Mouse (Mus musculus) spleen, embryonic (tissue): ENCODE measurements around the gene Ptgis.

Source experiments
- CTCF ChIA-PET: fragments of 350-600 bp; sonication (Branson Sonifier 250); formaldehyde crosslinking; loops from one replicate; lab custom pipeline; 2022; lab: Charles Lee

The Ptgis gene

GRCm38 (mm10) chr2:167240008-167240964, at the start of gene Ptgis:
Ptgis (minus strand) TSS chr2:167240604.
- CTCF ChIA-PET, result no interaction called here

- CTCF ChIA-PET, result interaction anchor here (0.6 to 0.7 kb wide), 3 partner anchors 121 to 1564 kb away, joined by 3 to 5 read pairs (median 3); no protein-coding TSS in a partner anchor
These were observed 41.1 kb upstream of the Ptgis start for GRCm38 (mm10) chr2:167281461-167281860.

DNA sequence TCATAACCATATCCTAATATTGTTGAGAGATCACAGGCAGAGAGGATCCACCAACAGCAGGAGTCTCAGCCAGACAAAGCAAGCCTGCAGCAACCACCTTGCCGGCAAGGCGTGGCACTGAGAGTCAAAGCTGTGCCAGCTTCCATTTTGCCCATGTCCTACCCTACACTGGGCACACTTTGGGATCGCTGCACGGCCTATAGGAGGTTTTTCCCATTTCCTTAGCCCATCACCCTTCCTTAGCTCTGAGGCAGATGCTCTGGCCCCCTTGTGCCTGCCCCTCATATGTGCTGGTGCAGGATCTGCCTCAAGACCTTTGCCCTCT, 40.5 kb upstream of the Ptgis start:
- CTCF ChIA-PET, result interaction anchor here (0.6 to 0.7 kb wide), 3 partner anchors 39 to 137 kb away, joined by 3 to 6 read pairs (median 5); no protein-coding TSS in a partner anchor

GRCm38 (mm10) chr2:167280090-167280985, 39.9 kb upstream of the Ptgis start:
- CTCF ChIA-PET, result interaction anchor here (0.6 to 1.0 kb wide), 3 partner anchors 40 to 138 kb away, joined by 5 to 6 read pairs (median 6); no protein-coding TSS in a partner anchor

DNA sequence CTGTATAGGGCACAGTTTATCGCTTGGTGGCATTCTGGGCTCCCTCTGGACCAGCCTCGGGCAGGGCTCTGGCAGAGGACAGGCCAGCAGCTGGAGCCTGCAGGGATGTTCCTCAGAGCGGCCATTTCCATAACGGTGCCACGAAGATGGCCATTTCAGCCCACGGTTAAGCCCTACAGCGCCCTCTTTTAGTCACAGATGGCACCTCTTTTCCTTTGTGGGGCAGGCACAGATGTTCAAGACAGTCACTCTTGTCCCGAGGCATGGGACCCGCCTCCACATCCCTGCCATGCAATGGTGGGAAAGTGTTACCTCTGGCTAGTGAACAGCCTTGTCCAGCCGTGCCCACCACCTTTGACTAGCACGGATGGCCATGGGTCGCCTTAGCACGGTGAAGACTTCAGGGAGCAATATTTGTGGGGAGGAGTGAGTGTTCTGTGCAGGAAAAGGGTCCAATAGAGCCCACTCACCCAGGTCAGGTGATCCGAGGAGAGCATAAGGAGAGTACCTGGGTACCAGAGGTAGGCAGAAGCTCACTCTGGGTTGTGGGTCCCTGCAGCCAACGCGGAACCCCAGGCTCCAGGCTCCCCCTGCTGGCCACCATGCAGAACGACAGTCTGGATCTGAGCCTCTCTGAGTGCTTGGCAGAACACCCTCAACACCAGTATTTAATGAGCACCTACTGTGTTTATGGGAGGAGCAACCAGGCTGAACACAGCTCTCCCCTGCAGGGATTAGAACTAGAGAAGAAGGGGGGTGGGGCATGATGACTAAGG, 38.5 kb upstream of the Ptgis start:
- CTCF ChIA-PET, result interaction anchor here (0.6 to 1.7 kb wide), 5 partner anchors 9 to 140 kb away, joined by 3 to 10 read pairs (median 5); no protein-coding TSS in a partner anchor

DNA sequence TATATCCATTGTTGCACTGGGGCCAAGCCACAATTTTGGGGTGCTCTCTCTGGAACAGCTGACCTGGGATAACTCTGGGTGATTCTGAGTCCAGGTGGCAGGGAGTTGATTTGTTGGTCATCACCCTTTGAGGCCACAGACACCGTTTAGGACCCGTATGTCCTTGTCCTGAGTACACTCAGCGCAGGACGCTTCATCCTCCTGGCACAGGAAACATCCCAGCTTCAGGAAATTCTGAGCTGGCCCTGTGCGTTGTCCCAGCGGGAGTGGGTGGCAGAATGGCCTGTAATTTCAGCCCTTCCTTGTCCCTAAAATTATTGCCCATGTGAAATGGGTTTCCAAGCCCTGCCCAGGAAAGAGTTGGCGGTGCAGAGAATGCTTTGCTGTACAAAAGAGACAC, 37.6 kb upstream of the Ptgis start:
- CTCF ChIA-PET, result interaction anchor here (0.6 to 1.7 kb wide), 4 partner anchors 8 to 77 kb away, joined by 3 to 10 read pairs (median 4); no protein-coding TSS in a partner anchor

- CTCF ChIA-PET, result interaction anchor here (0.6 kb wide), 1 partner anchor 365 kb away, joined by 3 read pairs; no protein-coding TSS in a partner anchor
These were observed 36.6 kb upstream of the Ptgis start for GRCm38 (mm10) chr2:167277026-167277425.

DNA sequence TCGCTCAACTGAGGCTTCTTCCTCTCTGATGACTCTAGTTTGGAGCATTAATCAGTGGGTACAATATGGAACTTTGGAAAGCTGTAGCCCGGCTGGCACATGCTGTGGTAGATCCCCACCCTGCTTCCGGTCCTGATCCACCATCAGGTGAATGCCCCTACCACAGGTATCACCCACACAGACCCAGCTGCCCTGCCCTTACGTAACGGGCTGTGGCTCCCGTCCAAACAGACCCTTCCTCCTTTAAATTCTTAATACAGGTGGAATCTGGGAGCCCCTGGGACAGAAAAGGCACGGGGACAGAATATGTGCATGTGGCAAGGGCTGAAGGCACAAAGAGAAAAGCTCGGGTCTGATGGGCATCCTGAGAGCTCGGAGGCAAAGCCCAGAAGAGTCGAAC, 35.5 kb upstream of the Ptgis start:
- CTCF ChIA-PET, result no interaction called here

DNA sequence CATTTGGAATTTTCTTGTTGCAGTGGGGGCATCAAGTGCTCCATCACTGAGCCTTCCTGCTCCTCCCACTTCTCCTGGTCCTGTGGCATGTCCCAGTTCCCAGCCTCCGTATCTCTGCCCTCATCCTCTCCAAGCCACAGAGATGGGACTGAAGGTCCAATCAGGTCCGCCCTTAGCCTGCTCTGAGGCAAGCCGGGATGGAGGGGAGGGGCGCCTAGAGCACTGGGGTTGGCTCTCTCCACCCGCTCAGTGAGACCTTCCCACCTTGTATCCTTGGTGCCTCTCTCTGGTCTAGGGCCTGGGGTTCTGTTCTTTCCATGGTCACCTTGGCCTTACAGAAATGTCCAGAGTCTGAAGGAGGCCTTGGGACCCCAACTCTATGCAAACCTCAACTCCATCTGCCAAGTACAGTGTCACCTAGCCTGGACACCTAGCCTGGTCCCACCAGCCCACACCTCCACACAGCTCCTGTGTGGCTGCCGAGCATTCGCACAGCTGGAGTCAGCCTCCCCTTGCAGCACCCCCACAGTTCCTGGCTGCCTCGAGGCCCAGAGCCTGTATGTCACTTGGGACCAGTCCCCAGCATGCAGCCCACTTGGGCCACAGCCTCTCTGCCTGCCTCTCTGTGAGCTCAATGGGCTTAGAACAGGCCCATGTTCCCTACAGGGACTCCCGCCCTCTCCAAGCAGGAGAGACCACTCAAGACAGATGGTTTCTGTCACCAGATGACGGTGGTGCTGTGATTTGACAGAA, 34.5 kb upstream of the Ptgis start:
- CTCF ChIA-PET, result no interaction called here

DNA sequence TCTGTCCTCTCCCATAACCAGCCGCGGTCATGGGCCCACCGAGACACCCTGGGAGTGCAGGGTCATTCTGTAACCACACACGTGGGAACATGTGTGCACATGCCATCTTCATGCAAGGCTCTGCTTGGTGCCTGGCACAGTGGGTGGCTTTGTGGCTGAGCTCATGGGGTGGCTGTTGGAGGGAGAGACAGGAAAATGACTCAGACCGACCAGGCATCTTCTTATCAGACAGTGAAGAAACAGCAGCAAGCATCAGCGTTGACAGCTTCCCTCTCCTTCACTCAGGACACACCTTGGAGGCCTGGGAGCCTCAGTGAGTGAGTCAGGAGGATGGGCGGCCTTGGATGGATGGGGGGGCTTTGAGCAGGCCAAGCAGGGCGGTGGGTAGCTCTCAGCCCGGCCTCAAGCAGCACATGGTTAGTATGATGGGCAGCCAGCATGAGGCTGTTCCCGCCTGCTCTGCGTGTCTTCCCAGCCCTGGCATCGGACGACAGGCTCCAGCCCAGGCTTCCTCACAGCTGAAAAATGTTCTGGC, 32.9 kb upstream of the Ptgis start:
- CTCF ChIA-PET, result interaction anchor here (0.6 kb wide), 1 partner anchor 238 kb away, joined by 4 read pairs; no protein-coding TSS in a partner anchor

DNA sequence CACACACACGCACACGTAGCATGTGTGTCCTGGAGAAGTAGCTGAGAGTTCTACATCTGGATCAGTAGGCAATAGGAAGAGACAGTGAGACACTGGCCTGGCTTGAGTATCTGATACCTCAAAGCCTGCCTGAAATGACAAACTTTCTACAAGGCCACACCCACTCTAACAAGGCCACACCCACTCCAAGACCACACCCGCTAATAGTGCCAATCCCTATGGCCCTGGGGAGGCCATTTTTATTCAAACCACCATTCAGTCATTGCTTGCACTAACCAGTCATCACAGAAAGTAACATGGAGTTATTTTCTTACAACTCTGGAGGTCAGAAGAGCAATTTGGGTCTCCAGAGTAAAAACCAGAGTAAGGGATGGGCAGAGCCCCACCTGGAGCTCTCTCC, 32.3 kb upstream of the Ptgis start:
- CTCF ChIA-PET, result interaction anchor here (0.6 kb wide), 1 partner anchor 239 kb away, joined by 4 read pairs; no protein-coding TSS in a partner anchor

DNA sequence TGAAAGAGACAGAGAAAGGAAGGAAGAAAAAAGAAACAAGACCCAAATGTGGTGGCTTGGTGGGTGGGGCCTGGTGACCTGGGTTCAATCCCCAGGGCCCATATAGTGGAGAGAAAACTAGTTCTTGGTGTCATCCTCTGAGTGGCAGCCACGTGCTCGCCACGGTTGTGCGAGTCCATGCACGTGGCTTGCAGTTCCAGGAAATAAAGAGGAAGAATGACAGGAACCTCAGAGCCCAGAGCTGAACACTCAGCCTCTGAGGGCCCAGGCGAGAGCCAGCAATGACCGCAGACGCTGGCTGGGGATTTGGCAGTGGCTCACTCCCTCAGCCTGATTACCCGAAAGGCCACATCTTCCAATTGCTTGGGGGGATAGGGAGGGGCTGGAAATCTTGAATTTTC, 30.7 kb upstream of the Ptgis start:
- CTCF ChIA-PET, result interaction anchor here (1.5 kb wide), 1 partner anchor 8 kb away, joined by 5 read pairs; no protein-coding TSS in a partner anchor

- CTCF ChIA-PET, result interaction anchor here (0.6 to 1.5 kb wide), 2 partner anchors 8 to 120 kb away, joined by 5 to 7 read pairs; no protein-coding TSS in a partner anchor
These were observed 30.1 kb upstream of the Ptgis start for GRCm38 (mm10) chr2:167270496-167270895.

GRCm38 (mm10) chr2:167268721-167269120, 28.3 kb upstream of the Ptgis start:
- CTCF ChIA-PET, result no interaction called here

- CTCF ChIA-PET, result interaction anchor here (0.7 kb wide), 1 partner anchor 9 kb away, joined by 3 read pairs; no protein-coding TSS in a partner anchor
These were observed 27.9 kb upstream of the Ptgis start for GRCm38 (mm10) chr2:167268411-167268690.

GRCm38 (mm10) chr2:167267531-167268410, 27.4 kb upstream of the Ptgis start:
- CTCF ChIA-PET, result interaction anchor here (0.6 to 0.7 kb wide), 2 partner anchors 10 to 102 kb away, joined by 3 to 5 read pairs; no protein-coding TSS in a partner anchor

DNA sequence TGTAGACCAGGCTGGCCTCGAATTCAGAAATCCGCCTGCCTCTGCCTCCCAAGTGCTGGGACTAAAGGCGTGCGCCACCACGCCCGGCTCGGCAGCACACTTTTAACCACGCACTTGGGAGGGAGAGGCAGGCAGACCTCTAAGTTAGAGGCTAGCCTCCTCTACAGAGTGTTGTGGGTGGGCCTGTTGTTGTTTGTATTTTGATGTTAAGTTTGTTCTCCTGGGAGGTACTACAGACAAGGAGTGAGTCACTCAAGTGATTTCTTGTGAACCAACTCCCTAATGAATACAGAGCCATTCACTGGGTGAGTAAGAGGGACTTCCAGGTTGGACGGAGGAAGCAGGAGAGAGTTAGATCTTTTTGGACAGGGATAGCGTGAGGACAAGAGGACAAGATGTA, 25.8 kb upstream of the Ptgis start:
- CTCF ChIA-PET, result no interaction called here

DNA sequence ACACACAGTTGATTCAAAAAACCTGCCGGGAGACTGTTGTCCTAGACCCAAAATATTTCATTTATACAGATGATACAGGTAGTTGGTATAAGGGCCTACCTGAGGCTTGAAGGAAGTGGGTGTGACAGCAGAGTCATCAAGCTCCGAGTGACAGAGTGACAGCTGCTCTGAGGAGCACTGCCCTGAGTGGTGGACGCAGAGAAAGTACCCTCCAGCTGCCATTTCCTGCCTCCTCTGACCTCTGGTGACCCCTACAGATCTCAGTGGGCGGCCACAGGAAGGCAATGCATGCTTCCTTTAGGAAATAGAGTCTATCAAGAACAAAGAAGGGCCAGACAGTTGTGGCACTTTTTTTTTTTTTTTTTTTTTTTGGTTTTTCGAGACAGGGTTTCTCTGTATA, 25.4 kb upstream of the Ptgis start:
- CTCF ChIA-PET, result no interaction called here

GRCm38 (mm10) chr2:167265021-167265420, 24.6 kb upstream of the Ptgis start:
- CTCF ChIA-PET, result no interaction called here
